Mouse (Mus musculus): ENCODE measurements around the gene Ugt1a1.

- TF ChIP-seq USF1 (IDR thresholded peaks at IDR 0.05; ENCODE audit: low read depth, low read length) (no peak), IRF4 (IDR thresholded peaks at IDR 0.05; ENCODE audit: low read depth, low read length) (no peak), JUN (IDR thresholded peaks at IDR 0.05; ENCODE audit: insufficient read depth, low read depth, low read length) (no peak), CTCF (conservative IDR thresholded peaks at IDR 0.05 in 1 of 2, IDR thresholded peaks at IDR 0.05 in 1 of 2; ENCODE audit: low read depth in 2 of 2, low read length in 2 of 2) (no peak), GABPA (IDR thresholded peaks at IDR 0.05; ENCODE audit: insufficient replicate concordance, low read depth, low read length) (no peak), NELFE (IDR thresholded peaks at IDR 0.05; ENCODE audit: low read depth, low read length) (no peak), EP300 (IDR thresholded peaks at IDR 0.05; ENCODE audit: low read length) (no peak), POLR2A (IDR thresholded peaks at IDR 0.05; ENCODE audit: low read depth, low read length) (peak; percentile 3; the same call in 1 of the 2 replicates), POLR2AphosphoS2 (IDR thresholded peaks at IDR 0.05; ENCODE audit: low read depth, low read length) (no peak; the same call in 1 of the 2 replicates), MAX (IDR thresholded peaks at IDR 0.05; ENCODE audit: low read length) (no peak), CHD2 (IDR thresholded peaks at IDR 0.05; ENCODE audit: low read length) (no peak), ETS1 (conservative IDR thresholded peaks at IDR 0.05; ENCODE audit: low read depth, low read length) (no peak), KAT2A (IDR thresholded peaks at IDR 0.05; ENCODE audit: insufficient replicate concordance, low read length) (no peak)
Measured at GRCm38 (mm10) chr1:88260604-88261377, 49.0 kb downstream of the Ugt1a1 start.

Data from CH12.LX (cell line).